Mouse (Mus musculus) thymus, postnatal 14 days (tissue): ENCODE measurements around the gene Fam49a.

Experiments
- DNase-seq: peaks from one replicate; pipeline ENCODE4 v3.0.0; 2021

The Fam49a gene

GRCm38 (mm10) chr12:12274115-12274514 is 12.2 kb downstream of the Fam49a start:
- DNase-seq: no peak

GRCm38 (mm10) chr12:12275124-12275779 is 13.3 kb downstream of the Fam49a start:
- no peak for DNase-seq

GRCm38 (mm10) chr12:12277741-12278463 is 16.0 kb downstream of the Fam49a start:
- no peak for DNase-seq

GRCm38 (mm10) chr12:12278464-12278872 is 16.5 kb downstream of the Fam49a start:
- DNase-seq: no peak

GRCm38 (mm10) chr12:12283702-12284288 is 21.9 kb downstream of the Fam49a start:
- no peak for DNase-seq

GRCm38 (mm10) chr12:12284521-12284920 is 22.6 kb downstream of the Fam49a start:
- no peak for DNase-seq

- DNase-seq: peak; percentile 23
Observed at GRCm38 (mm10) chr12:12287131-12287786, 25.3 kb downstream of the Fam49a start.

- DNase-seq: no peak
Observed at GRCm38 (mm10) chr12:12287787-12288132, 25.8 kb downstream of the Fam49a start.

- no peak for DNase-seq
Observed at GRCm38 (mm10) chr12:12288586-12288985, 26.6 kb downstream of the Fam49a start.

GRCm38 (mm10) chr12:12289636-12290035 is 27.7 kb downstream of the Fam49a start:
- DNase-seq: no peak

GRCm38 (mm10) chr12:12292043-12292618 is 30.2 kb downstream of the Fam49a start:
- DNase-seq: no peak

GRCm38 (mm10) chr12:12294380-12295171 is 32.6 kb downstream of the Fam49a start:
- no peak for DNase-seq

- no peak for DNase-seq
Observed at GRCm38 (mm10) chr12:12298451-12298850, 36.5 kb downstream of the Fam49a start.

- no peak for DNase-seq
Observed at GRCm38 (mm10) chr12:12299303-12299702, 37.4 kb downstream of the Fam49a start.

GRCm38 (mm10) chr12:12301149-12301548 is 39.2 kb downstream of the Fam49a start:
- DNase-seq: no peak

GRCm38 (mm10) chr12:12301815-12302214 is 39.9 kb downstream of the Fam49a start:
- DNase-seq: peak; percentile 70

GRCm38 (mm10) chr12:12306214-12306613 is 44.3 kb downstream of the Fam49a start:
- DNase-seq: no peak

- no peak for DNase-seq
Observed at GRCm38 (mm10) chr12:12306814-12307213, 44.9 kb downstream of the Fam49a start.

GRCm38 (mm10) chr12:12307245-12307644 is 45.3 kb downstream of the Fam49a start:
- no peak for DNase-seq

- peak; percentile 46 for DNase-seq
Observed at GRCm38 (mm10) chr12:12313437-12313836, 51.5 kb downstream of the Fam49a start.

- no peak for DNase-seq
Observed at GRCm38 (mm10) chr12:12313919-12314318, 52.0 kb downstream of the Fam49a start.

GRCm38 (mm10) chr12:12314326-12314725 is 52.4 kb downstream of the Fam49a start:
- DNase-seq: no peak
